Mouse (Mus musculus): ENCODE data around the gene Adprhl1. TPM values are rescaled to one million over a fixed set of nuclear protein-coding genes. Genes with fewer than 3 reads are reported as not detected.
A peak's percentile ranks its signal among the peaks of the same experiment; 100 is the strongest.

Gene Adprhl1
- polyA plus RNA-seq, 2 experiments, result not detected

- no peaks in the 10 kb centered on the region for H3K36me3 ChIP-seq (replicated peaks; ENCODE audit: control insufficient read depth, insufficient read depth, low read depth)
- H3K4me3 ChIP-seq (ENCODE audit: insufficient read depth in 1 of 2, low read depth in 2 of 2, low read length in 2 of 2), result no peak overlapping the region
- 69% methylated on average over 8 of the region's 8 CpGs for WGBS (ENCODE audit: insufficient replicate concordance)
- no peak for TF ChIP-seq EP300 (IDR thresholded peaks at IDR 0.05; ENCODE audit: low read depth)
- no peak overlapping the region for H3K4me2 ChIP-seq (ENCODE audit: low read depth)
- DNase-seq (ENCODE audit: low read depth in 3 of 3, low spot score in 3 of 3) (no peak), ATAC-seq (ENCODE audit: insufficient read depth) (no peak)
- no peak overlapping the region for H3K27ac ChIP-seq
- no peaks in the 10 kb centered on the region for H3K9me3 ChIP-seq (ENCODE audit: control insufficient read depth, low read length)
- H3K27me3 ChIP-seq (ENCODE audit: control insufficient read depth, insufficient read depth, low read length), result no peaks in the 10 kb centered on the region
- H3K9ac ChIP-seq (replicated peaks), result no peak overlapping the region
- no peaks in the 10 kb centered on the region for H3K4me1 ChIP-seq (replicated peaks; ENCODE audit: control insufficient read depth in 2 of 2, insufficient read depth in 2 of 2, low read length in 1 of 2)
These were observed 67.1 kb downstream of the Adprhl1 start for GRCm38 (mm10) chr8:13186819-13187218.

GRCm38 (mm10) chr8:13181691-13181976 is 72.3 kb downstream of the Adprhl1 start:
- H3K9ac ChIP-seq (replicated peaks), result no peak overlapping the region
- peaks cover 0 to 5% of the 10 kb centered on the region in 2 experiments; a peak in 1 of 4 replicates for H3K4me1 ChIP-seq (replicated peaks; ENCODE audit: control insufficient read depth in 2 of 2, insufficient read depth in 2 of 2, low read length in 1 of 2)
- no peak overlapping the region for H3K4me3 ChIP-seq (ENCODE audit: insufficient read depth in 1 of 2, low read depth in 2 of 2, low read length in 2 of 2)
- no peaks in the 10 kb centered on the region for H3K27me3 ChIP-seq (ENCODE audit: control insufficient read depth, insufficient read depth, low read length)
- no peak for TF ChIP-seq CTCF (IDR thresholded peaks at IDR 0.05; ENCODE audit: low read depth)
- no peak for TF ChIP-seq EP300 (IDR thresholded peaks at IDR 0.05; ENCODE audit: low read depth)
- no peak overlapping the region for H3K4me2 ChIP-seq (ENCODE audit: low read depth)
- peak; percentile 39; the same call in 1 of the 2 replicates for ATAC-seq (ENCODE audit: insufficient read depth)
- H3K27ac ChIP-seq, result no peak overlapping the region
- WGBS (ENCODE audit: insufficient replicate concordance), result 38% methylated on average over 2 of the region's 2 CpGs
- no peak for DNase-seq (ENCODE audit: low read depth in 3 of 3, low spot score in 3 of 3)
- H3K9me3 ChIP-seq (ENCODE audit: control insufficient read depth, low read length), result no peaks in the 10 kb centered on the region
- peaks cover 5% of the 10 kb centered on the region for H3K36me3 ChIP-seq (replicated peaks; ENCODE audit: control insufficient read depth, insufficient read depth, low read depth)

DNA sequence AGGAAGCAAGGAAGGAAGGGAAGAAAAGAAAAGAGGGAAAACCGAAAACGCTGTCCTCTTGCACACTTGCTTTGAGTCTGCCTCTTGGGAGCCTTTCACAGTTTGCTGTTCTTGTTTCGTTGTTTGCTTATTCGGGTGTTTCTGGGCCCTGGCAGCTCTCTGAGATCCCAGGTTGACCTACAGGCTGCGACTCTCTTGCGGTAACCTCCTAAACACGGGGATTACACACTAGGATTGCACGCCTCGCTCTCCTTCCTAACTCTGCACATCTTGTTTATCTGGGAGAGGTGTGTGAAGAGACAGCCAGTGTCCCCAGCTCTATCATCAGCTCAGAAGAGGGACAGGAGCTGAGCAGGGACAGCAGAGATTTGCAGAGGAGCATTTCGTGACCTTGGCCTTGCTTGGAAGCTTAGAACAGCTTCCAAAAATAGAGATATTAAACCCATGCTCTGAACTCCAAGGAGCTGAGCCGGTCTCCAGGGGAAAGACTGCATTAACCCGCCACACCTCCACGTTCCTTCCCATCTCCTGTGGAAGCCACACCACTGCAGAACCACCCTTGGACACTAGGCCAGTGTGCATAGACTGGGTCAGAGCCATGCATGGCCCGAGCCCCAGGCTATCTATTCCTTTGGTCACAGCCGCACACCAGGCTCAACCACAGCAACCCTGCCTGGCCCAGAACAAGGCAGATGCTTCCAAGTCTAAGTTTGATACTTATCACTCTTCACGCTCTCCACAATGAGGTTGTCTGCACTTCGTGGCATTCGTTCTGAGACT is 72.9 kb downstream of the Adprhl1 start:
- H3K9me3 ChIP-seq (ENCODE audit: control insufficient read depth, low read length), result no peaks in the 10 kb centered on the region
- 0 out of 2 replicates have a peak, but pooled peaks have one; percentile 17 for ATAC-seq (ENCODE audit: insufficient read depth)
- WGBS (ENCODE audit: insufficient replicate concordance), result 59% methylated on average over 18 of the region's 18 CpGs

DNA sequence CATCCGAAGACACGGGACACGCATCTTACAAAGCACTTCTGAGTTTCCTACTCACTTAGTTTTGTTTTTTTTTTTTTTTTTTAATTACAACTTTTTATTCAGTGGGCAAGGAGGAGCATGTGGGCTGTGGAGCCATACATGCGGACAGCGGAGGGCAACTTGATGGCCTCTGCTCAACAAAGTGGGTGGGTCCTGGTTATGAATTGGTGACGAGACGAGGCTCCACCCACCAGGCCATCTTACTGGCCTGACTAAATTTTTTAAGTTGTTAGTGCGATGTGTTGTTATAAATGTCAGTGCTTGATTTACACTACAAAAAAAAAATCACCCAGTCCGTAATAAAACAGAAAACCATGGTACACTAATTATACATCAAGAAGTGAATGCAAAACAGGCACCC is 73.6 kb downstream of the Adprhl1 start:
- DNase-seq (ENCODE audit: low read depth in 3 of 3, low spot score in 3 of 3), result no peak
- Histone ChIP-seq H3K4me1 (replicated peaks; ENCODE audit: control insufficient read depth in 2 of 2, insufficient read depth in 2 of 2, low read length in 1 of 2) (peaks cover 0 to 5% of the 10 kb centered on the region in 2 experiments; a peak in 1 of 4 replicates), H3K27me3 (ENCODE audit: control insufficient read depth, insufficient read depth, low read length) (no peaks in the 10 kb centered on the region), H3K9me3 (ENCODE audit: control insufficient read depth, low read length) (no peaks in the 10 kb centered on the region), H3K4me2 (ENCODE audit: low read depth) (no peak overlapping the region), H3K4me3 (ENCODE audit: insufficient read depth in 1 of 2, low read depth in 2 of 2, low read length in 2 of 2) (no peak overlapping the region), H3K27ac (no peak overlapping the region), H3K9ac (replicated peaks) (no peak overlapping the region), H3K36me3 (replicated peaks; ENCODE audit: control insufficient read depth, insufficient read depth, low read depth) (peaks cover 16% of the 10 kb centered on the region)
- no peak for ATAC-seq (ENCODE audit: insufficient read depth)
- WGBS (ENCODE audit: insufficient replicate concordance), result 67% methylated on average over 9 of the region's 9 CpGs
- TF ChIP-seq EP300 (IDR thresholded peaks at IDR 0.05; ENCODE audit: low read depth) (no peak), CTCF (IDR thresholded peaks at IDR 0.05; ENCODE audit: low read depth) (no peak)

More for the DNA sequence above, 72.9 kb downstream of the Adprhl1 start:
- TF ChIP-seq EP300 (IDR thresholded peaks at IDR 0.05; ENCODE audit: low read depth) (no peak), CTCF (IDR thresholded peaks at IDR 0.05; ENCODE audit: low read depth) (no peak)
- Histone ChIP-seq H3K27me3 (ENCODE audit: control insufficient read depth, insufficient read depth, low read length) (no peaks in the 10 kb centered on the region), H3K4me3 (ENCODE audit: insufficient read depth in 1 of 2, low read depth in 2 of 2, low read length in 2 of 2) (no peak overlapping the region), H3K36me3 (replicated peaks; ENCODE audit: control insufficient read depth, insufficient read depth, low read depth) (peaks cover 10% of the 10 kb centered on the region), H3K4me2 (ENCODE audit: low read depth) (no peak overlapping the region), H3K9ac (replicated peaks) (no peak overlapping the region), H3K4me1 (replicated peaks; ENCODE audit: control insufficient read depth in 2 of 2, insufficient read depth in 2 of 2, low read length in 1 of 2) (peaks cover 0 to 5% of the 10 kb centered on the region in 2 experiments; a peak in 1 of 4 replicates), H3K27ac (no peak overlapping the region)
- DNase-seq (ENCODE audit: low read depth in 3 of 3, low spot score in 3 of 3), result no peak

- TF ChIP-seq EP300 (IDR thresholded peaks at IDR 0.05; ENCODE audit: low read depth), result no peak
- no peak for TF ChIP-seq CTCF (IDR thresholded peaks at IDR 0.05; ENCODE audit: low read depth)
- no peaks in the 10 kb centered on the region for H3K9me3 ChIP-seq (ENCODE audit: control insufficient read depth, low read length)
- no peak overlapping the region for H3K27ac ChIP-seq
- H3K9ac ChIP-seq (replicated peaks), result no peak overlapping the region
- peaks cover 21% of the 10 kb centered on the region for H3K36me3 ChIP-seq (replicated peaks; ENCODE audit: control insufficient read depth, insufficient read depth, low read depth)
- no peaks in the 10 kb centered on the region for H3K27me3 ChIP-seq (ENCODE audit: control insufficient read depth, insufficient read depth, low read length)
- H3K4me2 ChIP-seq (ENCODE audit: low read depth), result no peak overlapping the region
- peaks cover 0 to 5% of the 10 kb centered on the region in 2 experiments; a peak in 1 of 4 replicates for H3K4me1 ChIP-seq (replicated peaks; ENCODE audit: control insufficient read depth in 2 of 2, insufficient read depth in 2 of 2, low read length in 1 of 2)
- 67% methylated on average over 7 of the region's 7 CpGs for WGBS (ENCODE audit: insufficient replicate concordance)
- no peak overlapping the region for H3K4me3 ChIP-seq (ENCODE audit: insufficient read depth in 1 of 2, low read depth in 2 of 2, low read length in 2 of 2)
- DNase-seq (ENCODE audit: low read depth in 3 of 3, low spot score in 3 of 3) (no peak), ATAC-seq (ENCODE audit: insufficient read depth) (no peak)
These were observed 74.0 kb downstream of the Adprhl1 start for GRCm38 (mm10) chr8:13179948-13180347.

All from liver, embryonic 14.5 days (tissue).